Mouse (Mus musculus): Measurements from ENCODE around the gene Lpgat1. TPM values are rescaled to one million over a fixed set of nuclear protein-coding genes. Genes with fewer than 3 reads are reported as not detected.

Gene Lpgat1
- total RNA-seq (2023) = 20.9 TPM

GRCm38 (mm10) chr1:191717601-191718498, at the start of gene Lpgat1:
Lpgat1 (plus strand) TSS chr1:191717834.

DNA sequence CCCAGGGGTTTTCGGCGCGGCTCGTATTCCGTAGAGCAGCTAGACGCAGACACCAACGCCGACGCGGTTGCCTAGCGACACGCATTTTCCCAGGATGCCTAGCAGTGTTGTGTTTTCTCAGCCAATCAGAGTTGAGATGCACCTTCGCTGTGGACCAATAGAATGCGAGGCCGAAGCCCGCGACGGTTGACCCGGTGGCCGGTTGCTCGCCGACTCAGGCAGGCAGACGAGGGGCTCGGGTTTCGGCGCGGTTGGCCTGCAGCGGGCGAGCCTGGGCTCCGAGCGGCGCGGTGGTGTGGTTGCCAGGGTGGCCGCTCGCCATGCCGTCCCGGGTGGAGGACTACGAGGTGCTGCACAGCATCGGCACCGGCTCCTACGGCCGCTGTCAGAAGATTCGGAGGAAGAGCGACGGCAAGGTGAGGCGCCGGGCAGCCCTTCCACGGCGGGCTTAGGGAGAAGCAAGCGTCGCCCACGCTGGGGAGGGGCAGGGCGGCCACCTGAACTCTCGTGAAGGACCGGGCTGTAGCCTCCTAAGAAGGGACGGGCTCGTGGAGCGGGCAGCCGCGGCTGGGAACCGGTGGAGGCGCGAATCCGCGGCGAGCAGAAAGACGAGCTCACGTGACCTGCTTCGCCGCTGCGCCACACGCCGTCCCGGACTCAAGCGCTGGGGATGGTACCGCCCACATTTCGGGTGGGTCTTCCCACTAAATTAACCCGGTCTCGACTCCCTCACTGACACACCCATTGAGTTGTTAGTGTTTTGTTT, 103.9 kb downstream of the Lpgat1 start, which contains the start of gene Nek2:
Gene Nek2 (plus strand): TSS at position 119 of the 766 bp plus-strand sequence.

Other genes starting within 250 kb of the Lpgat1 start
- gene Dtl, start 142.3 kb upstream of the Lpgat1 start, total RNA-seq (2023) = 3.3 TPM
- 48.0 TPM for gene Ints7, start 142.2 kb upstream of the Lpgat1 start, total RNA-seq (2023)
- 0.43 TPM for gene Nek2, start 103.6 kb downstream of the Lpgat1 start, total RNA-seq (2023)
- 10.8 TPM for gene Slc30a1, start 188.9 kb downstream of the Lpgat1 start, total RNA-seq (2023)

Measured in CD8-positive naive resting alpha-beta T cell, adult 57 days (primary cell).